Mouse (Mus musculus) liver, embryonic 16.5 days (tissue): ENCODE results near the gene Tmem38a. TPM values are rescaled to one million over a fixed set of nuclear protein-coding genes. Genes with fewer than 3 reads are reported as not detected.

Source experiments
- ATAC-seq: fragments of 200-750 bp; cut with Nextera tagmentation; 2 replicates; pipeline ENCODE4 v1.8.0; 2017; ENCODE audit warnings: low read depth, mild to moderate bottlenecking, moderate number of reproducible peaks, moderate library complexity
- H3K27ac ChIP-seq: fragments of 300-500 bp; sonication (generic); 2 replicates; pipeline ENCODE4 v1.5.1; 2014; ENCODE audit warnings: mild to moderate bottlenecking, low read length
- H3K27me3 ChIP-seq: fragments of 300-500 bp; sonication (generic); 2 replicates; pipeline ENCODE4 v1.6.1; 2014; ENCODE audit warnings: low read depth, low read length, mixed read lengths; ENCODE audit not compliant: control insufficient read depth, insufficient read depth
- H3K36me3 ChIP-seq: fragments of 300-500 bp; sonication (generic); 2 replicates; pipeline ENCODE4 v1.6.1; 2014; ENCODE audit warnings: mild to moderate bottlenecking; ENCODE audit not compliant: control insufficient read depth, insufficient read depth
- H3K4me1 ChIP-seq: fragments of 300-500 bp; sonication (generic); 2 replicates; pipeline ENCODE4 v1.6.1; 2014; ENCODE audit warnings: low read depth, low read length, mixed read lengths; ENCODE audit not compliant: control insufficient read depth
- H3K4me2 ChIP-seq: fragments of 300-500 bp; sonication (generic); 2 replicates; pipeline ENCODE4 v1.6.1; 2014; ENCODE audit warnings: low read depth, low read length, mixed read lengths
- H3K4me3 ChIP-seq: fragments of 300-500 bp; sonication (generic); 2 replicates; pipeline ENCODE4 v1.5.1; 2014; ENCODE audit warnings: low read depth, mild to moderate bottlenecking, low read length
- H3K9ac ChIP-seq: fragments of 300-500 bp; sonication (generic); 2 replicates; pipeline ENCODE4 v1.6.1; 2014; ENCODE audit warnings: low read depth, low read length
- H3K9me3 ChIP-seq: fragments of 300-500 bp; sonication (generic); replicated peaks from 2 replicates; pipeline ENCODE4 v1.6.1; 2016; ENCODE audit warnings: low read length; ENCODE audit not compliant: control insufficient read depth
- WGBS: fragments of 180-500 bp; shearing (Covaris S2); extraction: QIAGEN DNeasy Blood & Tissue Kit; methylation state at CpG from one replicate; pipeline ENCODE4 v1.1.7; 2014; ENCODE audit not compliant: insufficient replicate concordance; 5-methylcytosine and 5-hydroxymethylcytosine counted together
- polyA plus RNA-seq: library from polyadenylated mRNA; unstranded; fragments of >200 nt; fragmentation: Nextera tagmentation; extraction: Ambion mirVana; gene quantifications from 2 replicates; pipeline ENCODE4 v1.2.1, GENCODE M21; 2015

Gene Tmem38a
- polyA plus RNA-seq, result 2.6 and 4.5 TPM in 2 replicates

DNA sequence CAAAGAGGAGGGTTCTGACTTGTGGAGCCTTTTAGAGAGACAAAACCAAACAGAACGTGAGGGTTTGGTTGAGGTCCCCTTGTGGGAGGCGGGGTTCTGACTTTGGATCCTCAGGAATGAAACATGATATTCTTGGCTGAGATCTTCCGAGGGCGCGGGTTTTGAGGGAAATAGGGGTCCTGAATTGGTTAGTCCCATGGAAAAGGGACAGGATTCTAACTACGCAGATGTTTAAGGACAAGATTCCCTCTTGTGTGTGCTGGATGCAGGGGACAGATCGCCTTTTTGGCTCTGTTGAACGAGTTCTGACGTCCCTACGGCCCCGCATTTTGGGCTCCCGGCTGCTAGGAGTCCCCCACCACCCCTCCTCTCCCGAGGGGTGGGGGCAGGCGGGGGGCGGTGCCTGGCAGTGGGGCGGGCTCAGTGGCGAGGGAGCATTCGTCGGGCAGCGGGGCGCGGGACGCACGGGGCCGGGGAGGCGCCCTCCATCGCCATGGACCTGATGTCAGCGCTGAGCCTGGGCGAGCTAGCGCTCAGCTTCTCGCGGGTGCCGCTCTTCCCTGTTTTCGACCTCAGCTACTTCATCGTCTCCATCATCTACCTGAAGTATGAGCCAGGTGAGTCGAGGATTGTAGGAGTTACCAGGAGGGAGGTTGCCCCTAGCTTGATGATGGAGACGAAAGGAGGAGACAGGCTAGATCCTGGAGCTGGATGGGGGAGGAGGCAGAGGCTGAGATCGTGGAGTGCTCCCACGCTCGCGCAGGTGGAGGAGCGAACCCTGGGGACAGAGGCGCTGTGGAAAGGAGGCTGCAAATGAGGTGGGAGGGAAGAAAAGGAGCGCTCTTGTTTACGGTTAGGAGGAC, at the start of gene Tmem38a:
Tmem38a (plus strand) TSS at position 445 of the 863 bp plus-strand sequence.
- no peak for ATAC-seq
- Histone ChIP-seq H3K4me2 (peak within 1 kb of the TSS; percentile 98), H3K9ac (peak within 1 kb of the TSS; percentile 76), H3K9me3 (no peaks in the 10 kb centered on the region), H3K4me3 (peak within 1 kb of the TSS; percentile 82), H3K27ac (peak within 1 kb of the TSS; percentile 88), H3K36me3 (peaks cover 23% of the 10 kb centered on the region), H3K27me3 (no peaks in the 10 kb centered on the region; the same call in 1 of the 2 replicates), H3K4me1 (peaks cover 27% of the 10 kb centered on the region)
- WGBS, result under 1% methylated on average over 44 of the region's 45 CpGs

DNA sequence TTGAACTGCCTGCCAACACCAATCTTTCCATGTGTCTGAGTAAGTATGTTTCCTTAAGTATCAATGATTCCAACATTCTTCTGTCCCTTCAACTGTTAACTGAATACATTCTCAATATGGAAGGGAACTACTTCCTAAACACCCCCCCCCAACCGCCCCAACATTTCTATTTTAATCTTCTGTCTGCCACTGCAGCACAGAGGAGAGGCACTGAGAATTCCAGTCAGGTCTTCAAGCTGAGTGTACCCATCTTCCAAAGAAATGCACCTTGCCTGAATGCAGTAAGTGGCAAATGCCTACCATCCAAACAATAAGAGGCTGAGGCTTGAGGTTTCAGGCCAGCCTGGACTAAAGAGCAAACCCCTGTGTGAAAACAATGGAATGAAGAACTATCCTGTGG, 39.8 kb upstream of the Tmem38a start:
- H3K4me1 ChIP-seq, result no peaks in the 10 kb centered on the region
- 70% methylated on average over 1 of the region's 1 CpGs for WGBS
- ATAC-seq, result no peak
- H3K9me3 ChIP-seq, result no peaks in the 10 kb centered on the region
- no peak overlapping the region for H3K4me3 ChIP-seq
- no peak overlapping the region for H3K27ac ChIP-seq
- H3K9ac ChIP-seq, result no peak overlapping the region
- H3K27me3 ChIP-seq, result no peaks in the 10 kb centered on the region
- H3K36me3 ChIP-seq, result no peaks in the 10 kb centered on the region
- no peak overlapping the region for H3K4me2 ChIP-seq

DNA sequence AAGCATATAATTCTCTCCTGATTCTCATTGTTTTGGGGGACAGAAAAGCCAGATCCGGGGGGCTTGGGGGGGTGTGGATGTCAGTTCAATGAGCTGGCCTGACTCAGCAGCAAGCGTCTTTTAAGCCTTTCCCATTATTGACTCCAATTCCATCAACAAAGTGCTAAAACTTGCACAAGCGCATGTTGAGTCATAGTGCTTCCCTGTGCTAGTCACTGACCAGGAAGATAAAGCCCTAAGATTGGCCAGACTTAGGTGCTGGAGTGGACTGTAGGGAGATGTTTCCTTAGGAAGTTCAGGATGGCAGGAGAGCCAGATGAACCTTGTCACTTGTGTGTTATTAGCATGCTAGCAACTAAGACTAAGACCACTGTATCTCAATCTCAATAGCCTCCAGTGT, 37.0 kb upstream of the Tmem38a start:
- no peaks in the 10 kb centered on the region for H3K9me3 ChIP-seq
- H3K4me3 ChIP-seq, result no peak overlapping the region
- WGBS, result 75% methylated on average over 3 of the region's 3 CpGs
- no peak for ATAC-seq
- H3K27ac ChIP-seq, result no peak overlapping the region
- H3K36me3 ChIP-seq, result no peaks in the 10 kb centered on the region
- no peak overlapping the region for H3K4me2 ChIP-seq
- no peak overlapping the region for H3K9ac ChIP-seq
- H3K4me1 ChIP-seq, result no peaks in the 10 kb centered on the region
- H3K27me3 ChIP-seq, result no peaks in the 10 kb centered on the region

DNA sequence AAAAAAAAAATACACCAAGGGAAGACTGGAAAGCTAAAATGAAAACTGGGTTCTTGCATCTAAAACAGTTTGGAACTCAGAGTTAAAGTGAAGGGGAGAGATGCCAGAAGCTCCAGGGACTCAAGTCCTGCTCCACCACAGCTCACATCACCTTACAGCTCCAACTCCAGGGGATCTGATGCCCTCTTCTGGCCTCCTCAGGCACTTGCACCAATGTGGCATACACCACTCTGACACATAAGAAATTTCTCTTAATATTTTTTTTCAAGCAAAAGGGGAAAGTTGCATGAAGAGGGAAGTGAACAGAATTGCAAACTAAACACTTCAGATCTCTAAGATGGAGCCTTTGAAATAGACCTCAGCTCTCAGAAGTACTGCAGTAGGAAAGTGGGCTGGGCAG, 32.6 kb upstream of the Tmem38a start:
- Histone ChIP-seq H3K36me3 (no peaks in the 10 kb centered on the region), H3K9me3 (no peaks in the 10 kb centered on the region), H3K4me1 (no peaks in the 10 kb centered on the region), H3K27ac (no peak overlapping the region), H3K4me2 (no peak overlapping the region), H3K27me3 (no peaks in the 10 kb centered on the region), H3K9ac (no peak overlapping the region), H3K4me3 (no peak overlapping the region)
- no peak for ATAC-seq

DNA sequence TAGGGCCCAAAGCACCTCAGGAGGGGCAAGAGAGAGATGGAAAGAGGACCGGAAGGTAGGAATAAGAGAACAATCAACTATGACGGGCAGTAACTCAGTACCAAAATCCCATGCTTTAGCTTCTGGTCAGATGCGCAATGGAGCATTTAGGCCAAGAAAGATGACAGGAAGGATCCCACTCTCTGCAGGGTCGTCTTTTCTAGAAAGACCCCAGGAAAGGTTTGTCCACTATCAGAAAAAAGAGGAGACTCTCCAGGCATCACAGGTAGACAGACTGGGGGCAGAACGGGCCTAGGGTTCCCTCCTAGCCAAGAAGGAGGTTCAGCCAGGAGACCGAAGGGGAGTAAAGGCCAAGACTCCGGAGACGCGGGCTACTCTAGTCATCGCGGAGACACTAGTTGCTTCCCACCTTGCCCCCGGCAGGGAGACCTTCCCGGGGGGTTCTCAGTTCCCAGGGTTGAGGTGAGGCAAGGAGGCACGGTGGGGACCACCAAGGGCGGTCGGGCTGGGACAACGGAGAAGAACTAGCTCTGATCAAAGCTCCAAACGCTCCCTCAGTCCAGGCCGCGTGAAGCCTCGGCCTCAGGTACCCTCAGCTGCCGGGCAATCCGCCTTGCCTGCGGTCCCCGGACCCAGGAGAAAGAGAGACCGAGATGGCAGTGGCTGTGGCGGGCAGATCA, 24.6 kb upstream of the Tmem38a start:
- Histone ChIP-seq H3K27ac (peak overlapping the region; percentile 83), H3K4me2 (peak overlapping the region; percentile 97), H3K4me3 (peak overlapping the region; percentile 98), H3K4me1 (peaks cover 30% of the 10 kb centered on the region), H3K36me3 (no peaks in the 10 kb centered on the region), H3K9me3 (no peaks in the 10 kb centered on the region), H3K27me3 (no peaks in the 10 kb centered on the region), H3K9ac (peak overlapping the region; percentile 99)
- 1% methylated on average over 27 of the region's 27 CpGs for WGBS
- ATAC-seq, result 0 out of 2 replicates have a peak, but pooled peaks have one; percentile 0

DNA sequence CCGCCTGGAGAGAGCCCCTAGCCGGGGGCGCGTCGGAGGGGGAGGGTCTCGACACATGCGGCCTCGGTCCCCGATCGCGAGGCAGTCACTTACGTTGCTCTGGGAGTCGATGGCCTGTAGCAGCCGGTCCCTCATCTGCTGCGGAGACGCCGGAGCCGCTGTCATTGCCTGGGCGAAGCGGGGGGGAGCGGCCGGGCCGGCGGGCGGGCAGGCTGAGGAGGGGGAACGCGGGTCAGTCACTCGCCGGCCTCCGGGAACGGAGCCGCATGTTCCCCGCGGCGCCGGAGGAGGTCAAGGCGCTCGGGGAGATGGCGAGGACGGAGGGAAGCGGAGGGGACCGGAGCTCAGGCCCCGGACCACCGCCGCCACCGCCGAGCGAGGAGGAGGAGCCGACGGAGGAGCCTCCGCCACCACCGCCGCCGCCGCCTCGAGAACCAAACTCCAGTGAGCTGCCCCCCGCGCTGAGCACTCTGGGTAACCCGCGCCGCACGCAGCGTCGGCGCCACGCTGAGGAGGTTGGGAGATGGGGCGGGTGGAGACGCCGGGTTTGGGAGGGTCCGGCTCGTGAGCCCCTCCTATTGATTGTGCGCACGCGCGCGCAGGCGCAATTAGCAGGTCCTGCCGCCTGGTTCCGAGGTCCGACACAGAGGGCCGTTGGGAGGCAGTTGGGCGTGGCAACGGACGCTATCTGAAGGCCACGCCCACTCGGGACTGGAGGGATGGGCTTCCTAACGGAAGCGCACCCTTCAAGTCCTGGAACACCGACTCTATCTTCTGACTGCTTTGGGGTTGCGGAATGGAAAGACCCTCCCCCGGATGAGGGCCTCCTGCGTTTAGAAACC, 23.8 kb upstream of the Tmem38a start, which contains the start of gene Med26:
Med26 (minus strand) TSS at position 469 of the 842 bp plus-strand sequence.
- no peaks in the 10 kb centered on the region for H3K36me3 ChIP-seq
- H3K9me3 ChIP-seq, result no peaks in the 10 kb centered on the region
- H3K4me2 ChIP-seq, result peak within 1 kb of the TSS; percentile 97
- H3K27ac ChIP-seq, result peak within 1 kb of the TSS; percentile 93
- H3K4me3 ChIP-seq, result peak within 1 kb of the TSS; percentile 98
- peak; percentile 97 for ATAC-seq
- WGBS, result under 1% methylated on average over 92 of the region's 92 CpGs
- H3K27me3 ChIP-seq, result no peaks in the 10 kb centered on the region
- H3K9ac ChIP-seq, result peak within 1 kb of the TSS; percentile 99
- H3K4me1 ChIP-seq, result peaks cover 30% of the 10 kb centered on the region

DNA sequence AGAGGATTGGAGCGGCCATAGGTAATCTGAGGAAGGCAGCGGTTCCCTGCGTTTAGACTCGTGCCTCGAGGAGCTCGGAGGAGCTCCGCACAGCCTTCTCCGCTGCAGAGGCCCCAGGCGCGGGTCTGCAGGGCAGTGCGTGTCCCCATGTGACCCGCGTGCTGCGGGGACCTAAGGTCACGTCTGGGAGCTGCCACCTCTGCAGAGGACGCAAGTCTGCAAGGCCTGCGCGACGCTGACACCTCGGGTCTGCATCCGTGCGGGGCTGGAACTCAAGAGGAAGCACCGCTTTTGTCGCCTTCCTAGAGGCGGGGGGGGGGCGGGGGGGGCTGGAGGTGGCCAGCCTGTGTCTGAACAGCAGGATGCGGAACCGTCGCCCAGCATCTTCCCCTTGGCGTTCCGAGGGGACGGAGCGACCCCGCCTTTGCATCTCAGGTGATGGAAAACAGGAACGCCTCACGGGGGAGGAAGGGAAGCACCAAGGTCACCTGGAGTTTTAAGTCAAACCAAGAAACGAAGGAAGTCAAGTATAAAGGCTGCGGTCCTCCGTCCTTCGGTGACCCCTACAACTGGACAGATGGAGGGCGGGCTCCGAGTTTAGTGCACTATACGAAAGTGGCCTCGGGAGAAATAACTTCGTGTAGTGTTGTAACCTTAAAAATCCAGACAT, 23.1 kb upstream of the Tmem38a start:
- ATAC-seq, result peak; percentile 28
- H3K4me2 ChIP-seq, result peak overlapping the region; percentile 97
- H3K9me3 ChIP-seq, result no peaks in the 10 kb centered on the region
- under 1% methylated on average over 45 of the region's 45 CpGs for WGBS
- H3K4me3 ChIP-seq, result peak overlapping the region; percentile 98
- no peaks in the 10 kb centered on the region for H3K36me3 ChIP-seq
- H3K27ac ChIP-seq, result peak overlapping the region; percentile 93
- peaks cover 30% of the 10 kb centered on the region for H3K4me1 ChIP-seq
- H3K27me3 ChIP-seq, result no peaks in the 10 kb centered on the region
- peak overlapping the region; percentile 83 for H3K9ac ChIP-seq

DNA sequence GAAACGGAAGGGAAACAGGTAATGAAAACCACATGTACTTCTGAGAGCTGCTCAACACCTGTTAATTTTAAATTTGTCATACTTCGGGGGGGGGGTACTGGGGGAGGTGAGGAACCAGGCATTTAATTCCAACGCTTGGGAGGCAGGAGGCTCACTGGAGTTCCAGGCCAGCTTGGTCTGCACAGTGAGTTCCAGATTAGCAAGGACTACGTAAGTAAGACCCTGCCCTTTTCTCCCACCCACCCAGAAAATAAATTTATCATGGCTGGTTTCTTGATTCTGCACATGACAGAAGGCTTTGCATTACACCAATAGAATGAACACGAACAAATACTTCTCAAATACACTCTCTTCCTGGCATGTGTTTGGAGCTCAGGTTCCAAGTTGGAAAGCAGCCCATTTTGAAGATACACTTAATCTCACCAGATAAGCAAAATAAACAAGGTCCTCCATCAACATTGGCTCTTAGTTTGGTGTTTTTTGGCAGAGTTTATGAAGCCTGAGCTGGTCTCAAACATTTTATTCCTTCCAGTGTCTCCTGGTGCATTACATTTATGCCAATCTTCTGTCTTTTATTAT, 22.5 kb upstream of the Tmem38a start:
- ATAC-seq, result no peak
- WGBS, result 16% methylated on average over 5 of the region's 5 CpGs
- peak overlapping the region; percentile 98 for H3K4me3 ChIP-seq
- H3K36me3 ChIP-seq, result no peaks in the 10 kb centered on the region
- H3K27me3 ChIP-seq, result no peaks in the 10 kb centered on the region
- peaks cover 30% of the 10 kb centered on the region for H3K4me1 ChIP-seq
- peak overlapping the region; percentile 97 for H3K4me2 ChIP-seq
- H3K9me3 ChIP-seq, result no peaks in the 10 kb centered on the region
- H3K27ac ChIP-seq, result peak overlapping the region; percentile 93
- H3K9ac ChIP-seq, result peak overlapping the region; percentile 83
